Mouse (Mus musculus): ENCODE data around the gene Gm20449.
A peak's percentile ranks its signal among the peaks of the same experiment; 100 is the strongest.
"Not testable (repeated sequence)": the region's sequence is repeated elsewhere in the genome, so short reads cannot be mapped to it uniquely, and the experiment has no call there.

Gene Gm20449

GRCm38 (mm10) chr7:41499389-41500049 is at the start of gene Gm20449, which contains the start of gene AW146154:
Gene Gm20449, minus strand, starts transcription at chr7:41499417.
Gene AW146154, minus strand, starts transcription at chr7:41499890.
- DNase-seq (ENCODE audit: low read depth, low spot score), result peak; percentile 79

GRCm38 (mm10) chr7:41512672-41513071 is 13.5 kb upstream of the Gm20449 start:
- no peak for DNase-seq (ENCODE audit: low read depth, low spot score)

GRCm38 (mm10) chr7:41512207-41512606 is 13.0 kb upstream of the Gm20449 start:
- DNase-seq (ENCODE audit: low read depth, low spot score), result no peak

GRCm38 (mm10) chr7:41502402-41502801 is 3.2 kb upstream of the Gm20449 start:
- no peak for DNase-seq (ENCODE audit: low read depth, low spot score)

- peak; percentile 22 for DNase-seq (ENCODE audit: low read depth, low spot score)
Observed at GRCm38 (mm10) chr7:41500151-41500934, 1.1 kb upstream of the Gm20449 start.

GRCm38 (mm10) chr7:41499018-41499388 is 214 bp downstream of the Gm20449 start:
- not testable (repeated sequence) for DNase-seq (ENCODE audit: low read depth, low spot score)

GRCm38 (mm10) chr7:41498464-41498863 is 753 bp downstream of the Gm20449 start:
- not testable (repeated sequence) for DNase-seq (ENCODE audit: low read depth, low spot score)

- no peak for DNase-seq (ENCODE audit: low read depth, low spot score)
Observed at GRCm38 (mm10) chr7:41497871-41498270, 1.3 kb downstream of the Gm20449 start.

- DNase-seq (ENCODE audit: low read depth, low spot score), result no peak
Observed at GRCm38 (mm10) chr7:41451864-41452263, 47.4 kb downstream of the Gm20449 start.

GRCm38 (mm10) chr7:41448596-41448995 is 50.6 kb downstream of the Gm20449 start, which contains the start of gene Vmn2r57:
Gene Vmn2r57, minus strand, starts transcription at chr7:41448696.
- DNase-seq (ENCODE audit: low read depth, low spot score), result not testable (repeated sequence)

GRCm38 (mm10) chr7:41394130-41394529 is 105.1 kb downstream of the Gm20449 start:
- DNase-seq (ENCODE audit: low read depth, low spot score), result no peak

- DNase-seq (ENCODE audit: low read depth, low spot score), result peak; percentile 71
Observed at GRCm38 (mm10) chr7:41393048-41393971, 105.9 kb downstream of the Gm20449 start, which contains the start of gene AI987944. Gene AI987944, minus strand, starts transcription at chr7:41393379.
